Mouse (Mus musculus) frontal cortex, adult (tissue): ENCODE data around the gene Hemgn.

Experiments used
- ATAC-seq: cut with Nextera tagmentation; 2 replicates; pipeline ENCODE4 v1.9.2; 2017; ENCODE audit warnings: mild to moderate bottlenecking, moderate library complexity, mixed read lengths; ENCODE audit not compliant: low TSS enrichment

Hemgn gene

GRCm38 (mm10) chr4:46359539-46360253 is 53.6 kb downstream of the Hemgn start:
- ATAC-seq, result no peak

GRCm38 (mm10) chr4:46356351-46357133 is 56.8 kb downstream of the Hemgn start:
- ATAC-seq, result peak; percentile 54

- ATAC-seq, result no peak
These were observed 60.3 kb downstream of the Hemgn start for GRCm38 (mm10) chr4:46353045-46353444.

GRCm38 (mm10) chr4:46349530-46349929 is 63.8 kb downstream of the Hemgn start:
- ATAC-seq, result no peak

- ATAC-seq, result no peak
These were observed 64.4 kb downstream of the Hemgn start for GRCm38 (mm10) chr4:46348897-46349296.

- ATAC-seq, result no peak
These were observed 65.5 kb downstream of the Hemgn start for GRCm38 (mm10) chr4:46347580-46348515.

DNA sequence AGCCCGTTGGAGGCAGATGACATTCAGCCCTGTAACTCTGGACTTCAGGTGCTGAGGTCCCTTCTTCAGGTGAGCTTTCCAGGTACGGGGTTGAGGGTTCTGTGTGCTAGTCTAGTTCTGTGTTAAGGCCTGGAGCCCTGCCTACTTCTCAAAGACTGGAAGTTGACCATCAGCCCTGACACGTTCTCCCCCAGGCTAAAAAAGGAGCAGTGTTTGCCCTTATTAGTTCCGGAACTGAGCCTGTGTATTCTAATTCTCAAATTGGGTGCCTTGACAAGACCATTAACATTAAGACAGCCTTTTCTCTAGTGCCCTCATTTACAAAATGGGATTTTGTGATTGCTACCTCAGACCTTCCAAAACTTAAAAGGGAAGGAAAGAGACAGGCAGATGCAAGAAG is 66.2 kb downstream of the Hemgn start:
- no peak for ATAC-seq

DNA sequence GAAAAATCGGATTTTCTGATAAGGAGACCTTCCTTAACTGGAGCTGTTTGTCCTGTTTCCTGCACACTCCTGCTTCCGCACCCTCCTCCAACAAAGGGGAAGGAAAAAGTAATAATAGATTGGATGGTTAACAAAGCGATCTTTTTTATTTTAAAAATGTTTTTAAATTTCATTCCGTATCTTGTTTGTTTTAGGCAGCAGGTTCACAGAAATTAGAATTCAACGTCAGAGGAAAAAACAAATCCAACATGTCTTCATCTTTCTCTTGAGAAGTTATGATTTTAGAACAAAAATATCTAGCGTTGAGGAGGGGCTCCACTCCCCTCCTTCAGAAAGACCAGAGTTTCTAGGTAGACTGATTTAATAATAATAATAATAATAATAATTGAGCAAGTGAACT is 67.1 kb downstream of the Hemgn start:
- ATAC-seq, result no peak

- no peak for ATAC-seq
These were observed 67.6 kb downstream of the Hemgn start for GRCm38 (mm10) chr4:46345773-46346100.

DNA sequence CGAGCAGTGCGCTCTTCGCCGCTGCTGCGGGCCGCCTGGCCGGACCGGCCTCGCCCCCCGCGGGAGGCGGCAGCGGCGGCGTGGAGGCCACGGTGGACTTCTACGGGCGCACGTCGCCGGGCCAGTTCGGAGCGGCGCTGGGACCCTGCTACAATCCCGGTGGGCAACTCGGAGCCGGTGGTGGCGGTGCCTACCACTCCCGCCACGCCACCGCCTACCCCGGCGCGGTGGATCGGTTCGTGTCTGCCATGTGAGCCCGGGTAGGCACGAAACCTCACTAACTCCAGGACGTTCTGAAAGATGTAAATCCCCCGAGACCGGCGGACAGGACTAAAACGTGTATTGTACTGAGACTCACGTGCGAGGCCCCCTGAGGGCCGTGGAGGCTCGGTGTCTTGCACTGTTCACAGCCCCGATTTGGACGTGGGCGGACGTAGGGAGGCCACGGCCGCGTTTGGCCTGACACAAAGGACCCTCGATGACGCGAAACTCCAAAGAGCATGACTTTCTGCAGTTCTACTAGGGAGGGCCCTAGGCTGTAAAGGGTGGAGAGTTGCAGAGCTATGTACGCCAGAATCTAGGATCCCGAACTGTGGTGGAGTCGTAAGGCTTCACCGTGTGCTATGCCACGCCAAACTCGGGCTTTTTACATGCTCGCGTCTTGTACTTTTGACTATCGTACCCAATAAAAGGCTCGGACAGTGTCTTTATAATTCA is 68.1 kb downstream of the Hemgn start:
- ATAC-seq, result no peak

GRCm38 (mm10) chr4:46344288-46344687 is 69.0 kb downstream of the Hemgn start:
- ATAC-seq, result no peak
